Comparison of ENCODE assay signal across 8 mouse cellular contexts in genomic region chr7:126695210-126695611, GRCm38 (mm10). TPM values are rescaled to one million over a fixed set of nuclear protein-coding genes. Genes with fewer than 3 reads are reported as not detected.
A peak's percentile ranks its signal among the peaks of the same experiment; 100 is the strongest.
DNase-seq lines count a peak whose midpoint lies in the region; ATAC-seq lines count a peak whose summit lies in the region.

Bola2 (plus strand) TSS chr7:126695401.

- peak within 1 kb of the TSS; percentile 92 for H3K27ac ChIP-seq in neural tube, embryonic 11.5 days (ENCODE audit: low read depth, low read length)
- peak within 1 kb of the TSS; percentile 83 for H3K27ac ChIP-seq in brown adipose tissue, adult 24 weeks (replicated peaks; ENCODE audit: low read depth, low read length)
- peak within 1 kb of the TSS; percentile 95 for H3K27ac ChIP-seq in limb, embryonic 10.5 days
- peak within 1 kb of the TSS; percentile 96 for H3K27ac ChIP-seq in midbrain, embryonic 10.5 days (replicated peaks)
- H3K27ac ChIP-seq in stomach, embryonic 16.5 days (ENCODE audit: low read length) = peak within 1 kb of the TSS; percentile 96

- no peaks in the 10 kb centered on the region for H3K27me3 ChIP-seq in neural tube, embryonic 11.5 days (ENCODE audit: control insufficient read depth, insufficient read depth, low read length)
- H3K27me3 ChIP-seq in limb, embryonic 10.5 days (ENCODE audit: low read depth, poor library complexity, severe bottlenecking) = no peaks in the 10 kb centered on the region
- H3K27me3 ChIP-seq in midbrain, embryonic 10.5 days (ENCODE audit: low read depth, poor library complexity, severe bottlenecking) = no peaks in the 10 kb centered on the region
- H3K27me3 ChIP-seq in stomach, embryonic 16.5 days (ENCODE audit: control insufficient read depth, insufficient read depth, low read length) = no peaks in the 10 kb centered on the region

- peaks cover 7% of the 10 kb centered on the region for H3K4me1 ChIP-seq in neural tube, embryonic 11.5 days (ENCODE audit: control insufficient read depth, insufficient read depth, low read length)
- H3K4me1 ChIP-seq in brown adipose tissue, adult 24 weeks (ENCODE audit: control insufficient read depth, insufficient read depth, insufficient read length, low read length) = peaks cover 2% of the 10 kb centered on the region; the same call in 1 of the 2 replicates
- peaks cover 23% of the 10 kb centered on the region for H3K4me1 ChIP-seq in limb, embryonic 10.5 days
- peaks cover 40% of the 10 kb centered on the region for H3K4me1 ChIP-seq in midbrain, embryonic 10.5 days
- H3K4me1 ChIP-seq in stomach, embryonic 16.5 days (ENCODE audit: control insufficient read depth, insufficient read depth, low read length) = peaks cover 14% of the 10 kb centered on the region

- peak within 1 kb of the TSS; percentile 83 for H3K4me3 ChIP-seq in neural tube, embryonic 11.5 days (ENCODE audit: low read depth, low read length)
- H3K4me3 ChIP-seq in brown adipose tissue, adult 24 weeks (ENCODE audit: insufficient read depth, low read depth, low read length) = peak within 1 kb of the TSS; percentile 82
- peak within 1 kb of the TSS; percentile 89 for H3K4me3 ChIP-seq in limb, embryonic 10.5 days
- H3K4me3 ChIP-seq in midbrain, embryonic 10.5 days = peak within 1 kb of the TSS; percentile 91
- peak within 1 kb of the TSS; percentile 70 for H3K4me3 ChIP-seq in stomach, embryonic 16.5 days (replicated peaks; ENCODE audit: low read length)

- DNase-seq in neural tube, embryonic 11.5 days (ENCODE audit: low spot score) = no peak
- no peak for DNase-seq in neural tube, embryonic 10.5 days (ENCODE audit: extremely low spot score, low spot score)
- peak; percentile 71 for DNase-seq in gastrocnemius, postnatal 25 days
- DNase-seq in induced T-regulatory cell, adult 2 months (ENCODE audit: low read depth) = peak; percentile 90
- no peak for DNase-seq in limb, embryonic 10.5 days (ENCODE audit: low spot score)
- no peak for DNase-seq in midbrain, embryonic 10.5 days (ENCODE audit: low spot score)

- H3K9ac ChIP-seq in neural tube, embryonic 11.5 days (ENCODE audit: low read length) = peak within 1 kb of the TSS; percentile 85
- H3K9ac ChIP-seq in stomach, embryonic 16.5 days (ENCODE audit: low read length) = peak within 1 kb of the TSS; percentile 90

- peak; percentile 61 for ATAC-seq in neural tube, embryonic 11.5 days (ENCODE audit: insufficient read depth, low FRiP score, low TSS enrichment)
- ATAC-seq in stomach, embryonic 16.5 days (ENCODE audit: insufficient read depth, low FRiP score) = peak; percentile 78

- H3K9me3 ChIP-seq in neural tube, embryonic 11.5 days (ENCODE audit: control insufficient read depth, low read length) = no peaks in the 10 kb centered on the region
- H3K9me3 ChIP-seq in limb, embryonic 10.5 days (replicated peaks) = no peaks in the 10 kb centered on the region
- no peaks in the 10 kb centered on the region for H3K9me3 ChIP-seq in midbrain, embryonic 10.5 days (replicated peaks)
- no peaks in the 10 kb centered on the region for H3K9me3 ChIP-seq in stomach, embryonic 16.5 days (replicated peaks; ENCODE audit: control insufficient read depth, low read length)

- WGBS in neural tube, embryonic 11.5 days = under 1% methylated on average over 31 of the region's 31 CpGs
- under 1% methylated on average over 31 of the region's 31 CpGs for WGBS in limb, embryonic 10.5 days
- 0% methylated on average over 31 of the region's 31 CpGs for WGBS in midbrain, embryonic 10.5 days
- WGBS in stomach, embryonic 16.5 days = under 1% methylated on average over 31 of the region's 31 CpGs

- H3K4me2 ChIP-seq in neural tube, embryonic 11.5 days (ENCODE audit: low read depth) = peak within 1 kb of the TSS; percentile 95
- H3K4me2 ChIP-seq in stomach, embryonic 16.5 days (ENCODE audit: low read depth, low read length) = peak within 1 kb of the TSS; percentile 91

- H3K36me3 ChIP-seq in neural tube, embryonic 11.5 days (ENCODE audit: control insufficient read depth, insufficient read depth, low read length) = peaks cover 2% of the 10 kb centered on the region; the same call in 1 of the 2 replicates
- peaks cover 56% of the 10 kb centered on the region for H3K36me3 ChIP-seq in limb, embryonic 10.5 days
- H3K36me3 ChIP-seq in midbrain, embryonic 10.5 days = peaks cover 53% of the 10 kb centered on the region
- peaks cover 12% of the 10 kb centered on the region; the same call in 1 of the 2 replicates for H3K36me3 ChIP-seq in stomach, embryonic 16.5 days (ENCODE audit: control insufficient read depth, insufficient read depth, low read length)

RNA-seq across cellular contexts. Expression of gene Bola2, which starts in this region (rescaled TPM):
- polyA plus RNA-seq in neural tube, embryonic 11.5 days (2014; fragmentation: Nextera tagmentation; extraction: Ambion mirVana) = 159 and 165 TPM in 2 replicates
- polyA plus RNA-seq in brown adipose tissue, adult 24 weeks (2012; ENCODE audit: insufficient read depth, insufficient read length, missing spikeins) = 40.0 and 49.0 TPM in 2 replicates
- total RNA-seq in gastrocnemius, postnatal 25 days (2021) = 10 to 100 TPM; 33.1 to 37.0 TPM
- 177 and 237 TPM in 2 replicates for polyA plus RNA-seq in limb, embryonic 10.5 days (2016; fragmentation: Nextera tagmentation; extraction: Ambion mirVana)
- 186 and 216 TPM in 2 replicates for polyA plus RNA-seq in midbrain, embryonic 10.5 days (2016; fragmentation: Nextera tagmentation; extraction: Ambion mirVana)
- 93.0 and 107 TPM in 2 replicates for polyA plus RNA-seq in stomach, embryonic 16.5 days (2015; fragmentation: Nextera tagmentation; extraction: Ambion mirVana)

Comparison
In these comparisons a context has a peak if more than half of its experiments do, and no peak if none do; other contexts are left out.
1. DNase-seq: peak in gastrocnemius, postnatal 25 days (single experiment) and induced T-regulatory cell, adult 2 months (single experiment); none in neural tube, embryonic 11.5 days (single experiment), neural tube, embryonic 10.5 days (single experiment), limb, embryonic 10.5 days (single experiment) and midbrain, embryonic 10.5 days (single experiment).
2. Peak in every context shown above with its lines, with median percentiles within 50 percentile points of each other: H3K27ac ChIP-seq and H3K4me3 ChIP-seq.